ENCODE assay signal across 14 mouse cellular contexts in genomic region chr11:79691513-79691912, GRCm38 (mm10).
"Had no signal": no experiment of that assay in that cellular context is flagged by ENCODE, and none has a peak within 500 bp of the region (broad histone marks: within the 10 kb centered on the region; RNA-seq: fewer than 3 reads in every experiment).

No protein-coding gene starts in this region.

- H3K9ac ChIP-seq: liver, embryonic 13.5 days; neural tube, embryonic 13.5 days had no signal

- H3K27ac ChIP-seq: kidney, postnatal 0 days; liver, embryonic 13.5 days; neural tube, embryonic 13.5 days had no signal

- H3K27me3 ChIP-seq: liver, embryonic 13.5 days; neural tube, embryonic 13.5 days had no signal

- H3K9me3 ChIP-seq: liver, embryonic 13.5 days; neural tube, embryonic 13.5 days had no signal

- H3K36me3 ChIP-seq: liver, embryonic 13.5 days had no signal

- H3K4me1 ChIP-seq: liver, embryonic 13.5 days had no signal

- H3K4me3 ChIP-seq: layer of hippocampus, adult 2 months; liver, embryonic 13.5 days; myocyte; neural tube, embryonic 13.5 days had no signal

- H3K4me2 ChIP-seq: liver, embryonic 13.5 days; midbrain, embryonic 11.5 days; neural tube, embryonic 13.5 days had no signal

- DNase-seq: kidney, postnatal 25 days; layer of hippocampus, adult 9-11 months; liver, embryonic 13.5 days; lung, adult 2 months; lung, postnatal 14 days; lung, postnatal 4 days; midbrain, embryonic 14.5 days; thymus, adult 18-20 months; thymus, postnatal 36 days had no signal
